Mouse (Mus musculus) intestine, embryonic 15.5 days (tissue): ENCODE data around the gene Slc22a7. TPM values are rescaled to one million over a fixed set of nuclear protein-coding genes. Genes with fewer than 3 reads are reported as not detected.

Experiments
- polyA plus RNA-seq: library from polyadenylated mRNA; unstranded; fragments of >200 nt; fragmentation: Nextera tagmentation; extraction: Ambion mirVana; gene quantifications from 2 replicates; pipeline ENCODE4 v1.2.1, GENCODE M21; 2015

The Slc22a7 gene
- polyA plus RNA-seq, 1 experiment from 2014 or later = not detected

Other genes with a start within 250 kb of the Slc22a7 start
- gene Polh, start 235.8 kb downstream of the Slc22a7 start, polyA plus RNA-seq = 13.4 and 14.8 TPM in 2 replicates
- 31.6 and 31.9 TPM in 2 replicates for gene Xpo5, start 235.7 kb downstream of the Slc22a7 start, polyA plus RNA-seq
- 75.3 and 75.8 TPM in 2 replicates for gene Polr1c, start 190.4 kb downstream of the Slc22a7 start, polyA plus RNA-seq
- 86.8 and 111 TPM in 2 replicates for gene Yipf3, start 190.4 kb downstream of the Slc22a7 start, polyA plus RNA-seq
- 0.46 and 0.69 TPM in 2 replicates for gene Lrrc73, start 184.9 kb downstream of the Slc22a7 start, polyA plus RNA-seq
- gene Tjap1, start 155.4 kb downstream of the Slc22a7 start, polyA plus RNA-seq = 28.6 and 29.6 TPM in 2 replicates
- gene Dlk2, start 141.0 kb downstream of the Slc22a7 start, polyA plus RNA-seq = 0.64 and 0.77 TPM in 2 replicates
- gene Abcc10, start 110.1 kb downstream of the Slc22a7 start, polyA plus RNA-seq = 6.3 and 7.4 TPM in 2 replicates
- gene Zfp318, start 54.7 kb downstream of the Slc22a7 start, polyA plus RNA-seq = 6.6 and 7.1 TPM in 2 replicates
- 0.92 TPM in 1 of 2 replicates, not detected in the other for gene Crip3, start 9.5 kb downstream of the Slc22a7 start, polyA plus RNA-seq
- gene Ttbk1, start 49.2 kb upstream of the Slc22a7 start, polyA plus RNA-seq = 0.24 and 0.26 TPM in 2 replicates
- gene Dnph1, start 58.3 kb upstream of the Slc22a7 start, polyA plus RNA-seq = 48.7 and 48.9 TPM in 2 replicates
- gene Cul9, start 107.9 kb upstream of the Slc22a7 start, polyA plus RNA-seq = 2.8 and 3.4 TPM in 2 replicates
- 7.6 and 8.9 TPM in 2 replicates for gene Srf, start 117.7 kb upstream of the Slc22a7 start, polyA plus RNA-seq
- gene Ptk7, start 191.0 kb upstream of the Slc22a7 start, polyA plus RNA-seq = 61.8 and 66.2 TPM in 2 replicates
- gene Klc4, start 207.6 kb upstream of the Slc22a7 start, polyA plus RNA-seq = 64.6 and 73.2 TPM in 2 replicates
- 148 and 156 TPM in 2 replicates for gene Mrpl2, start 207.8 kb upstream of the Slc22a7 start, polyA plus RNA-seq
- 41.1 and 45.7 TPM in 2 replicates for gene Cul7, start 211.9 kb upstream of the Slc22a7 start, polyA plus RNA-seq
- 56.4 and 58.4 TPM in 2 replicates for gene Rrp36, start 235.9 kb upstream of the Slc22a7 start, polyA plus RNA-seq
- gene Mea1, start 240.3 kb upstream of the Slc22a7 start, polyA plus RNA-seq = 133 and 151 TPM in 2 replicates
- gene Klhdc3, start 242.5 kb upstream of the Slc22a7 start, polyA plus RNA-seq = 104 and 107 TPM in 2 replicates